Mouse (Mus musculus): ENCODE measurements around the gene D930007J09Rik. TPM values are rescaled to one million over a fixed set of nuclear protein-coding genes. Genes with fewer than 3 reads are reported as not detected.

D930007J09Rik gene
- total and polyA plus RNA-seq, 3 experiments, result 10.4 TPM; not detected in 2

DNA sequence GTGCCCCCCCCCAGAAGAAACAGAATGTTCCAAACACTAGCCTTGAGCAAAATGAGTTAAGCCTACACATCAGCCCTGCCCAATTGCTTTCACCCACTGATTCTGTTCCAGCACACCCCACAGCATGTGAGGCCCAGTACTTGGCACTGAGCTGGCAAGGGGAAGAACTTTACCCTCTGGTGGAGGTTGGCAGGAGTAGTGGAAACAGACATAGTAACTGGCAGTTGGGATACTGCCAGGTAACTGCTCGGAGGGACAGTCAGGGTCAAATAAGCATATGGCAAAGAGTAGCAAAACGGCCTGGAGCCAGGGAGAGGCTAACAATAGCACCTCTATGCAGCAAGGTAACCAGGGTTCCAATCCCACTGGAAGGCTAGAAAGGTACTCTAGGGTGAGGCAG lies 8.0 kb downstream of the D930007J09Rik start:
- Histone ChIP-seq H3K4me1 (ENCODE audit: control insufficient read depth in 1 of 2, insufficient read depth in 2 of 2, low read length in 2 of 2) (no peaks in the 10 kb centered on the region), H3K27ac (ENCODE audit: control insufficient read depth, low read depth, low read length) (no peak overlapping the region), H3K9ac (ENCODE audit: control insufficient read depth, low read depth, low read length, poor library complexity, severe bottlenecking) (no peak overlapping the region), H3K36me3 (ENCODE audit: control insufficient read depth in 1 of 2, insufficient read depth in 2 of 2, low read length in 2 of 2) (no peaks in the 10 kb centered on the region), H3K27me3 (ENCODE audit: control insufficient read depth in 1 of 2, insufficient read depth in 2 of 2, low read length in 2 of 2) (peaks cover 5 to 7% of the 10 kb centered on the region in 2 experiments; a peak in 3 of 4 replicates), H3K4me3 (ENCODE audit: control insufficient read depth in 1 of 2, insufficient read depth in 1 of 2, low read depth in 2 of 2, low read length in 2 of 2) (no peak overlapping the region), H3K9me3 (replicated peaks; ENCODE audit: insufficient read depth, low read length) (no peaks in the 10 kb centered on the region), H3K79me2 (ENCODE audit: control insufficient read depth, insufficient read depth, low read length, poor library complexity) (no peaks in the 10 kb centered on the region)
- no peak for DNase-seq (ENCODE audit: low read depth, low spot score)
- TF ChIP-seq RCOR1 (IDR thresholded peaks at IDR 0.05; ENCODE audit: low read depth, low read length) (no peak), POLR2A (IDR thresholded peaks at IDR 0.05; ENCODE audit: control insufficient read depth in 1 of 2, insufficient read depth in 1 of 2, low read depth in 1 of 2, low read length in 2 of 2, poor library complexity in 1 of 2) (no peak), CHD2 (IDR thresholded peaks at IDR 0.05; ENCODE audit: low read length) (no peak), ZKSCAN1 (IDR thresholded peaks at IDR 0.05; ENCODE audit: low read depth, low read length) (no peak), USF2 (IDR thresholded peaks at IDR 0.05; ENCODE audit: borderline replicate concordance in 1 of 2, insufficient read depth in 1 of 2, low read depth in 1 of 2, low read length in 2 of 2) (no peak), NRF1 (IDR thresholded peaks at IDR 0.05; ENCODE audit: insufficient read depth, low read depth, low read length, poor library complexity, severe bottlenecking) (no peak), KAT2A (conservative IDR thresholded peaks at IDR 0.05; ENCODE audit: low read depth, low read length) (no peak), TAL1 (IDR thresholded peaks at IDR 0.05; ENCODE audit: low read length) (no peak)

- H3K27ac ChIP-seq (ENCODE audit: control insufficient read depth, low read depth, low read length), result no peak overlapping the region
- no peaks in the 10 kb centered on the region for H3K36me3 ChIP-seq (ENCODE audit: control insufficient read depth in 1 of 2, insufficient read depth in 2 of 2, low read length in 2 of 2)
- no peak for TF ChIP-seq KAT2A (conservative IDR thresholded peaks at IDR 0.05; ENCODE audit: low read depth, low read length)
- no peak for TF ChIP-seq POLR2AphosphoS5 (IDR thresholded peaks at IDR 0.05; ENCODE audit: borderline replicate concordance, low read depth, low read length)
- TF ChIP-seq TCF12 (IDR thresholded peaks at IDR 0.05; ENCODE audit: low read depth, low read length), result no peak
- TF ChIP-seq MAFK (IDR thresholded peaks at IDR 0.05; ENCODE audit: borderline replicate concordance, low read depth, low read length), result no peak
- TF ChIP-seq POLR2A (IDR thresholded peaks at IDR 0.05; ENCODE audit: control insufficient read depth in 1 of 2, insufficient read depth in 1 of 2, low read depth in 1 of 2, low read length in 2 of 2, poor library complexity in 1 of 2), result no peak
- TF ChIP-seq E2F4 (IDR thresholded peaks at IDR 0.05; ENCODE audit: borderline replicate concordance, low read depth, low read length), result no peak
Measured at GRCm38 (mm10) chr13:32789781-32790180, 12.9 kb downstream of the D930007J09Rik start.

GRCm38 (mm10) chr13:32787584-32787983 lies 15.1 kb downstream of the D930007J09Rik start:
- no peak for DNase-seq (ENCODE audit: low read depth, low spot score)
- no peak overlapping the region for H3K4me3 ChIP-seq (ENCODE audit: control insufficient read depth in 1 of 2, insufficient read depth in 1 of 2, low read depth in 2 of 2, low read length in 2 of 2)

More at GRCm38 (mm10) chr13:32789781-32790180, 12.9 kb downstream of the D930007J09Rik start:
- Histone ChIP-seq H3K9ac (ENCODE audit: control insufficient read depth, low read depth, low read length, poor library complexity, severe bottlenecking) (no peak overlapping the region), H3K4me1 (ENCODE audit: control insufficient read depth in 1 of 2, insufficient read depth in 2 of 2, low read length in 2 of 2) (no peaks in the 10 kb centered on the region), H3K27me3 (ENCODE audit: control insufficient read depth in 1 of 2, insufficient read depth in 2 of 2, low read length in 2 of 2) (peaks cover 3 to 17% of the 10 kb centered on the region in 2 experiments; a peak in 3 of 4 replicates), H3K79me2 (ENCODE audit: control insufficient read depth, insufficient read depth, low read length, poor library complexity) (no peaks in the 10 kb centered on the region), H3K9me3 (replicated peaks; ENCODE audit: insufficient read depth, low read length) (no peaks in the 10 kb centered on the region), H3K4me3 (ENCODE audit: control insufficient read depth in 1 of 2, insufficient read depth in 1 of 2, low read depth in 2 of 2, low read length in 2 of 2) (no peak overlapping the region)
- DNase-seq (ENCODE audit: low read depth, low spot score), result no peak

More at GRCm38 (mm10) chr13:32787584-32787983, 15.1 kb downstream of the D930007J09Rik start:
- H3K9me3 ChIP-seq (replicated peaks; ENCODE audit: insufficient read depth, low read length), result no peaks in the 10 kb centered on the region
- no peaks in the 10 kb centered on the region for H3K79me2 ChIP-seq (ENCODE audit: control insufficient read depth, insufficient read depth, low read length, poor library complexity)
- H3K9ac ChIP-seq (ENCODE audit: control insufficient read depth, low read depth, low read length, poor library complexity, severe bottlenecking), result no peak overlapping the region
- H3K36me3 ChIP-seq (ENCODE audit: control insufficient read depth in 1 of 2, insufficient read depth in 2 of 2, low read length in 2 of 2), result no peaks in the 10 kb centered on the region
- TF ChIP-seq EP300 (IDR thresholded peaks at IDR 0.05; ENCODE audit: low read depth in 1 of 2, low read length in 2 of 2) (no peak), ZNF384 (IDR thresholded peaks at IDR 0.05; ENCODE audit: low read depth, low read length) (no peak), RAD21 (IDR thresholded peaks at IDR 0.05; ENCODE audit: low read depth, low read length) (no peak), UBTF (IDR thresholded peaks at IDR 0.05; ENCODE audit: borderline replicate concordance, insufficient read depth, low read depth, low read length) (no peak), SIN3A (IDR thresholded peaks at IDR 0.05; ENCODE audit: low read length) (no peak), ELF1 (IDR thresholded peaks at IDR 0.05; ENCODE audit: low read depth, low read length) (no peak), ZKSCAN1 (IDR thresholded peaks at IDR 0.05; ENCODE audit: low read depth, low read length) (no peak), ZMIZ1 (IDR thresholded peaks at IDR 0.05; ENCODE audit: low read depth, low read length) (no peak), CHD2 (IDR thresholded peaks at IDR 0.05; ENCODE audit: low read length) (no peak), NELFE (IDR thresholded peaks at IDR 0.05; ENCODE audit: low read depth, low read length) (no peak), USF1 (IDR thresholded peaks at IDR 0.05; ENCODE audit: low read depth, low read length) (no peak), TBP (IDR thresholded peaks at IDR 0.05; ENCODE audit: low read depth, low read length) (no peak), BHLHE40 (IDR thresholded peaks at IDR 0.05; ENCODE audit: borderline replicate concordance, low read depth, low read length) (no peak), MAX (IDR thresholded peaks at IDR 0.05; ENCODE audit: low read length) (no peak), USF2 (IDR thresholded peaks at IDR 0.05; ENCODE audit: borderline replicate concordance in 1 of 2, insufficient read depth in 1 of 2, low read depth in 1 of 2, low read length in 2 of 2) (no peak), MAZ (IDR thresholded peaks at IDR 0.05; ENCODE audit: low read depth, low read length) (no peak), MAFK (IDR thresholded peaks at IDR 0.05; ENCODE audit: borderline replicate concordance, low read depth, low read length) (no peak)
- no peak overlapping the region for H3K27ac ChIP-seq (ENCODE audit: control insufficient read depth, low read depth, low read length)
- no peaks in the 10 kb centered on the region for H3K4me1 ChIP-seq (ENCODE audit: control insufficient read depth in 1 of 2, insufficient read depth in 2 of 2, low read length in 2 of 2)
- H3K27me3 ChIP-seq (ENCODE audit: control insufficient read depth in 1 of 2, insufficient read depth in 2 of 2, low read length in 2 of 2), result peaks cover 0 to 13% of the 10 kb centered on the region in 2 experiments; a peak in 3 of 4 replicates
